Mouse (Mus musculus) kidney, embryonic 16.5 days (tissue): ENCODE data around the gene Tesc. TPM values are rescaled to one million over a fixed set of nuclear protein-coding genes. Genes with fewer than 3 reads are reported as not detected.

Experiments used
- ATAC-seq: fragments of 200-750 bp; cut with Nextera tagmentation; 2 replicates; pipeline ENCODE4 v1.8.0; 2017; ENCODE audit warnings: moderate TSS enrichment; ENCODE audit not compliant: low FRiP score, low TSS enrichment
- H3K27ac ChIP-seq: fragments of 300-500 bp; sonication (generic); 2 replicates; pipeline ENCODE4 v1.5.1; 2014; ENCODE audit warnings: low read length
- H3K27me3 ChIP-seq: fragments of 300-500 bp; sonication (generic); 2 replicates; pipeline ENCODE4 v1.6.1; 2014; ENCODE audit warnings: low read length, control low read depth, mixed read lengths; ENCODE audit not compliant: insufficient read depth
- H3K36me3 ChIP-seq: fragments of 300-500 bp; sonication (generic); 2 replicates; pipeline ENCODE4 v1.6.1; 2014; ENCODE audit warnings: low read length, control low read depth, mixed read lengths; ENCODE audit not compliant: insufficient read depth
- H3K4me1 ChIP-seq: fragments of 300-500 bp; sonication (generic); 2 replicates; pipeline ENCODE4 v1.6.1; 2014; ENCODE audit warnings: low read length, control low read depth, mixed read lengths; ENCODE audit not compliant: insufficient read depth
- H3K4me2 ChIP-seq: fragments of 300-500 bp; sonication (generic); replicated peaks from 2 replicates; pipeline ENCODE4 v1.6.1; 2014; ENCODE audit warnings: low read depth, low read length
- H3K4me3 ChIP-seq: fragments of 300-500 bp; sonication (generic); 2 replicates; pipeline ENCODE4 v1.5.1; 2014; ENCODE audit warnings: mild to moderate bottlenecking, low read length
- H3K9ac ChIP-seq: fragments of 300-500 bp; sonication (generic); replicated peaks from 2 replicates; pipeline ENCODE4 v1.6.1; 2014; ENCODE audit warnings: low read length
- H3K9me3 ChIP-seq: fragments of 300-500 bp; sonication (generic); 2 replicates; pipeline ENCODE4 v1.6.1; 2016; ENCODE audit warnings: low read length, control low read depth
- WGBS: fragments of 180-500 bp; shearing (Covaris S2); extraction: QIAGEN DNeasy Blood & Tissue Kit; methylation state at CpG from one replicate; pipeline ENCODE4 v1.1.7; 2014; 5-methylcytosine and 5-hydroxymethylcytosine counted together
- polyA plus RNA-seq: library from polyadenylated mRNA; unstranded; fragments of >200 nt; fragmentation: Nextera tagmentation; extraction: Ambion mirVana; gene quantifications from 2 replicates; pipeline ENCODE4 v1.2.1, GENCODE M21; 2015

Gene Tesc
- polyA plus RNA-seq, 1 experiment from 2014 or later, result 20.9 TPM

DNA sequence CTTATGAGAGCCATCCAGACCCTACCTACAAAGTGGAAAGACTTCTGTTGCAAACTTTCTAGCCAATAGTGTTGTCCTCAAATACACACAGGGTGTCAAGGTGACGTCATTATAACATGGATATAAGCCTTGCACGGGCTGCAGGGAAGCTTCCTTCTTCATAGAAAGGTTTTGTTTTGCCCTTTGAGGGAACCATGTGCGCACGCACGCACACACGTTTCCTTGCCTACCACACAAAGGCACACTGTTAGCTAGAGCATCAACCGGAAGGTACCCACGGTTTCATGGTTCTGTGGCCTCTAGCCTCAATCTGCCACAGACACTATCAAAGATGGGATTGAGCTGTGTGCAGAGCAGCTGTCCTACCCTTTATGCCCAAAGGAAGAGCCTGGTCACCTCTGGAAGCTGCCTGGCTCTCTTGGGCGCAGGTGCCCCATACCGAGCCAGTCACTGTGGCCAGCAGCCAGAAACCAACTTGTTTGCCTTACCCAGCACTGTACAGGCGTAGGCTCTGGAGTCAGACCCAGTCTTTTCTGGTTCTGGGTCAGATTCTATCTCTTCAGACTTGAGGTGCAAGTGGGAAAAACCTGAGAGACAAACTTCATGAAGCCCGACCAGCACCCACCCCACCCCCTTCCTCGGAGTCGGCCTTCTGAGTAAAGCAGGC lies 19.7 kb downstream of the Tesc start:
- Histone ChIP-seq H3K4me2 (no peak overlapping the region), H3K4me3 (no peak overlapping the region), H3K27ac (peak overlapping the region; percentile 43; the same call in 1 of the 2 replicates), H3K36me3 (no peaks in the 10 kb centered on the region), H3K4me1 (no peaks in the 10 kb centered on the region), H3K27me3 (no peaks in the 10 kb centered on the region), H3K9me3 (no peaks in the 10 kb centered on the region), H3K9ac (no peak overlapping the region)
- ATAC-seq, result no peak
- 84% methylated on average over 14 of the region's 14 CpGs for WGBS

DNA sequence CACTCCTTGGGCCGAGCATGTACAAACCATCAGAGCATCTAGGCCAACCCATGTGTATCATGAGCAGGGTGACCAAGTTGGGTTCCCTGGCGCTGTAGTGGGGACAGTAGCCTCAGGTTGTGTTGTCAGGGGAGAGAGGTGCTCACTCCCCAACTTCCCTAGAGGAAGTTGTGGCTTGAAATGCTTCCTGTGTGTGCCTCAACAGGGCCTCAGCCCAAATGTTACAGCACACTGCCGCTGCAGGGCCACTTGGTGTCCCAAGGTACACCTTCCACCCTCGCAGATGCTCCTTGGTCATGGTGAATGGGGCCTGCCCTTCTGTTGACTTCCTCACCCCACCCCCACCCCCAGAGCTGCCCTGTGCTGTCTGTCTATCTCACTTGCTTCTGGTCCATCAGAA lies 20.9 kb downstream of the Tesc start:
- Histone ChIP-seq H3K36me3 (no peaks in the 10 kb centered on the region), H3K4me1 (no peaks in the 10 kb centered on the region), H3K9ac (no peak overlapping the region), H3K4me2 (no peak overlapping the region), H3K4me3 (no peak overlapping the region), H3K27ac (no peak overlapping the region), H3K27me3 (no peaks in the 10 kb centered on the region), H3K9me3 (no peaks in the 10 kb centered on the region)
- ATAC-seq, result no peak
- WGBS, result 85% methylated on average over 4 of the region's 4 CpGs

DNA sequence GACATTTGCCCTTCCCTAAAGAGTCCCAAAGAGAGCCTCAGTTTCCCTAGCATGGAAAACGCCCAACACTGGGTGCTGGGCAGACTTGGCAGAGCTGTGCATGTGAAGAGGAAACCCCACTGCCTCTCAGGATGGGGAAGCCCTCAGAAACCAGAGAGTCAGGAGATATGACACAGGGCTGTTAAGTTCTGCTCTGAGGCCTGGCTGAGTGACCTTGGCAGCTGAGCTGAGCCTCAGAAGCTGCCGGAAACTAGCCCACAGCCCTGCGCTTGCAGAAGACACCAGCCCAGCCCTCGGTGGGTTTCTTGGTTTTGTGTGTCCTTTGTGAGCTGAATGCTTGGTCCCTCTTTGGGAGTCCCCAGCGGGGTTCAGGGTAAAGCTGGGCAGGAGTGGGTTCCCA lies 21.4 kb downstream of the Tesc start:
- H3K4me2 ChIP-seq, result no peak overlapping the region
- no peaks in the 10 kb centered on the region for H3K9me3 ChIP-seq
- H3K4me3 ChIP-seq, result no peak overlapping the region
- 77% methylated on average over 5 of the region's 5 CpGs for WGBS
- no peak overlapping the region for H3K27ac ChIP-seq
- H3K36me3 ChIP-seq, result no peaks in the 10 kb centered on the region
- H3K4me1 ChIP-seq, result no peaks in the 10 kb centered on the region
- ATAC-seq, result no peak
- no peaks in the 10 kb centered on the region for H3K27me3 ChIP-seq
- H3K9ac ChIP-seq, result no peak overlapping the region

DNA sequence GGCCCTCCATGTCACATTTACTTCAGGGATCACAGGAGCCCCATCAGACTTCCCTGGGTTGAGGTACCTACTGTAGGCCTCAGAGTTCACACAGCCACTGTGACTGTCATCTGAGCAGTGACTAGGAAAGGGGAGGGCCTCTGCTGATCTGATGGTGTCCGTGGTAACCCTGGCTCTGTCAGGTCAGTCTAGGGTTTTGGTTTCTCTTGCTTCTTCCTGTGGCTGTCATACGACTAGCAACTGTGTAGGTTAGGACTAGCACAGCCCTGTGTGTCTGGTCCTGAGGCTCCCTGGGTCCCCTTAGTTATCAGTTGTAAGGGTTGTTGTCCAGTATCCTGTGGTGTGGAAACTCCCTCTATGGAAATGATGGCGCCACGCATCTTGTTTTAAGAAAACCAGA lies 23.2 kb downstream of the Tesc start:
- no peak overlapping the region for H3K27ac ChIP-seq
- no peak overlapping the region for H3K4me3 ChIP-seq
- WGBS, result 64% methylated on average over 4 of the region's 4 CpGs
- H3K36me3 ChIP-seq, result no peaks in the 10 kb centered on the region
- ATAC-seq, result no peak
- no peaks in the 10 kb centered on the region for H3K27me3 ChIP-seq
- no peaks in the 10 kb centered on the region for H3K9me3 ChIP-seq
- H3K4me1 ChIP-seq, result no peaks in the 10 kb centered on the region
- no peak overlapping the region for H3K4me2 ChIP-seq
- H3K9ac ChIP-seq, result no peak overlapping the region

DNA sequence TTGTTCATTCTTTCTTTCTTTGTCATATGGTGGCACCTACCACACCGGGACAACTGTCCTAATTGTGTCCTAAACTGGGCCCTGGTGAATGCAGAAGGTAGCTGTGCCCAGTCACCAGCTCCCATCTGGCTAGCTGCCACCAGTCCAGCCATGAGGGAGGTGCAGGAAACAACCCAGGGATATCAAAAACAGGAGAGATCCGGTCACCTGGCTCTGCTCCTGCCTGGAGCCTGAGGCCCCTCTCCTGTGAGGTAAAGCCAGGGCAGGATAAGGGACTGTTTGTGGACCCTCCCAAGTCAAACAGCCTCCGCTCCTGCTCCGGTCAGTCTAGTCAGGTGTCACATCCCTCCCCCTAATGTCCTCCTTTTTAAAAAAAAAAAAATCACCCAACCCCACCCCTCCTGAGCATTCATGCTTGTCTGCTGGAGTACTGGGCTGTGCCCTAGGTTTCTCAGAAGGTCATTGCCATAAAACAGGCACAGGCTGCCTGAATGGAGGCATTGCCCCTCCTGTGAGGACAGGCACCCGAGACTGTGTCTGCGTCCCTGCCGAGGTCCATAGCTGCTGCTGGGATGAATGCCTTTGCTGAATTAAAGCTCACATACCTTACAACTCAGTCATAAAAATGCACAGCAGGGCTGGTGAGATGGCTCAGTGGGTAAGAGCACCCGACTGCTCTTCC lies 24.6 kb downstream of the Tesc start:
- no peak overlapping the region for H3K4me2 ChIP-seq
- no peak overlapping the region for H3K9ac ChIP-seq
- H3K9me3 ChIP-seq, result no peaks in the 10 kb centered on the region
- no peaks in the 10 kb centered on the region for H3K27me3 ChIP-seq
- H3K4me3 ChIP-seq, result no peak overlapping the region
- H3K4me1 ChIP-seq, result peaks cover 1% of the 10 kb centered on the region; the same call in 1 of the 2 replicates
- WGBS, result 34% methylated on average over 8 of the region's 8 CpGs
- no peaks in the 10 kb centered on the region for H3K36me3 ChIP-seq
- peak overlapping the region; percentile 61 for H3K27ac ChIP-seq
- peak; percentile 86 for ATAC-seq

DNA sequence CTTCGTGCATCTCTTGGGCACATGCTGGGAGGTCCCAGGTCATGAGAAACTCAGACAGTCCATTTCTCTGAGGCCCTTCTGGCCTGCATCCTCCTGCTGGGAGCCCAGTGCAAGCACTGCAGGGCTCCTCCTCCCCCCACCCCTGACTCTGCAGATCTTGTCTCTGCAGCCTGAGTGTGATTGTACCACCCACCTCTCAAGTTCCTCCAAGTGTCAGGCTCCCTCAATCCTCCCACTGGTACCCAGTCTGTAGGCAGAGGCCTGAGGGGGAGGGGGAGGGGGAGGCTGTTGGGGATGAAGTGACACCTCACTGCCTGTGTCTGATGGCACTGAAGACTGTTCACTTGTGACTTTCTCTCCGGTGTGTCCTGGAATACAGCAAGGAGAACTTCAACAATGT lies 25.7 kb downstream of the Tesc start:
- Histone ChIP-seq H3K27ac (peak overlapping the region; percentile 61; the same call in 1 of the 2 replicates), H3K4me3 (no peak overlapping the region), H3K4me1 (peaks cover 4% of the 10 kb centered on the region; the same call in 1 of the 2 replicates), H3K4me2 (no peak overlapping the region), H3K27me3 (no peaks in the 10 kb centered on the region), H3K9me3 (no peaks in the 10 kb centered on the region), H3K36me3 (no peaks in the 10 kb centered on the region), H3K9ac (no peak overlapping the region)
- 78% methylated on average over 2 of the region's 2 CpGs for WGBS
- ATAC-seq, result no peak

DNA sequence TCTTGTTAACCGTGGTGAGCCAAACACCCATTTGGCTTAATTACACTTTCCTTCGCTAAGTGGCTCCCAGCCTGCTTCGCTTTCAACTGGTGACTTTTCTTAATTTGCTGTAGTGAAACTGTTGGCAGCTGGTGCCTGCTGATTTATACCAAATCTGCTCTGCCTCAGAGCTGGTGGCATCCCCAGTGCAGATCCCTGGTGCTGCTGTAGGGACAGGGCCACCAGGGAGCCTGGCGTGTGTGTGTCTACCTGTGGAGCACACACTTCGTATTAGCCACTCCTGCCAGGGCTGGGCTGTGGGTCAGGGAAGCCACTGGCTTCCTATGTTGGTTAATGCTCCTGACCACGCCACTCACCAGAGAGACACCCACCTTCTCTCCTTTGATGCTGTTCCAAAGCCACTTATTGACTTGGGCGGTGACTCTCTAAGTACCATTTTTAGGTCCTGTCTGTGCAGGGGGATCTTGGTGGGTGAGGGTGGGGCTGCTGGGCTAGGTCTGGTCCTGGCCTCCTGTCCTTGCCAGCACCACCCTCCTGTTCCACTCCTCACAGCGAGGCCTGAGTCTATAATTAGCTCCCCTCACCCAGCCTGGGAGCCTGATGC lies 30.1 kb downstream of the Tesc start:
- WGBS, result 38% methylated on average over 8 of the region's 8 CpGs
- no peak overlapping the region for H3K9ac ChIP-seq
- 0 out of 2 replicates have a peak overlapping the region, but pooled peaks have one; percentile 6 for H3K27ac ChIP-seq
- peaks cover 4% of the 10 kb centered on the region; the same call in 1 of the 2 replicates for H3K4me1 ChIP-seq
- H3K4me3 ChIP-seq, result no peak overlapping the region
- H3K27me3 ChIP-seq, result no peaks in the 10 kb centered on the region
- no peak for ATAC-seq
- no peaks in the 10 kb centered on the region for H3K36me3 ChIP-seq
- no peak overlapping the region for H3K4me2 ChIP-seq
- no peaks in the 10 kb centered on the region for H3K9me3 ChIP-seq

DNA sequence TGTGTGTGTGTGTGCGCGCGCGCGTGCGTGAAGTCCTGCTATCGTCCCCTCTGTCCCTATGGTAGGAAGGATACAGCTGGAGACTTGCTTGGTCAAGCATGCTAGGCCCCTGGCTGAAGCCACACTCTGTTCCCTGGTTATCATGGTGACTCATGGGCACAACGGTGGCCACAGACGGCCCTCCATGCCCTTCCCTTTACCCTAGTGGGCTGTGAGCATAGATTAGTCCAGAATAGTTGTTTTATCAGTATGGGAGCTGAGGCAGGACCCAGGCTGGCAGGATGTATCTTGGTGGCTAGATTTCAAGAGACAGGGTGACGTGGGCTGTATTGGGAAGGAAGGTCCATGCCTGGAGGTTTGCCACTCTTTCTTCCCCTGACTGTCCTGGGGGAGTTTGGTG lies 31.3 kb downstream of the Tesc start:
- Histone ChIP-seq H3K36me3 (no peaks in the 10 kb centered on the region), H3K27ac (no peak overlapping the region), H3K27me3 (no peaks in the 10 kb centered on the region), H3K4me1 (peaks cover 8% of the 10 kb centered on the region; the same call in 1 of the 2 replicates), H3K4me3 (no peak overlapping the region), H3K4me2 (no peak overlapping the region), H3K9ac (no peak overlapping the region), H3K9me3 (no peaks in the 10 kb centered on the region)
- WGBS, result 85% methylated on average over 10 of the region's 10 CpGs
- no peak for ATAC-seq

DNA sequence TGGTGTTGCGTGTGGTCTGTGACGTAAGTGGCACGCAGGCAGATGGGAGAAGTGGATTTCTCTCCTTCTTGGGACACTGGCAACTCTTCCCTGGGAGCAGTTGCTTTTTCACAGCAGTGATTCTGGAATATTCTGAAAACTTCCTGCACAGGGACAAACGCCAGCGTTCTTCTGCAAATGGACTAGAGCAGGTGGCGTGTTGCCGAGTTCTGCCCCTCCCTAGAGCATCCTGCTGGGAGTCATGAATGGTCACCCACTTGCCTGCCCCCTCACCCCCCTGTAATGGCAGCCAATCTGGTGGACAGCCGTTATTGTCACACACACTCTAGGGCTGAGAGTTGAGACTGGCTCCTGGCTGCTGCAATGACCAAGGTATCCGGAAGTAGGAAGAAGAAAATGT lies 32.1 kb downstream of the Tesc start:
- ATAC-seq, result no peak
- H3K27ac ChIP-seq, result no peak overlapping the region
- no peak overlapping the region for H3K4me3 ChIP-seq
- no peak overlapping the region for H3K9ac ChIP-seq
- no peaks in the 10 kb centered on the region for H3K27me3 ChIP-seq
- no peaks in the 10 kb centered on the region for H3K36me3 ChIP-seq
- H3K4me2 ChIP-seq, result no peak overlapping the region
- H3K4me1 ChIP-seq, result peaks cover 11% of the 10 kb centered on the region
- H3K9me3 ChIP-seq, result no peaks in the 10 kb centered on the region
- 88% methylated on average over 9 of the region's 9 CpGs for WGBS

DNA sequence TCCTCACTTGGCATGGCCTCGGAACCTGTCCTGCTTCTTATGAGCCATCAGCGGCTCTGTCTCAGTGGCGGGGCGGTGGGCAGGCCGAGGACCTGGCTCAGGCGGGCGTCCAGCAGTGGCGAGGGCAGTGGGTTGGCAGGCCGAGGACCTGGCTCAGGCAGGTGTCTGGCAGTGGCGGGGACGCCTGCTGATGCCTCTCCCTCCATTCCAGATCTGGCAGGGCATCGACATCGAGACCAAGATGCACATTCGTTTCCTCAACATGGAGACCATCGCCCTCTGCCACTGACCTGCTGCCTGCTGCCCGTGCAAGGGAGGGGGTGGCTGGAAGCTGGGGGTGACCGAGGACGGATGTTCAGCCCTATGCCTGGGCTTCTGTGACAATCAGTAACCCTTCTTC lies 33.8 kb downstream of the Tesc start:
- no peak for ATAC-seq
- Histone ChIP-seq H3K9me3 (no peaks in the 10 kb centered on the region), H3K27ac (no peak overlapping the region), H3K36me3 (no peaks in the 10 kb centered on the region), H3K4me3 (no peak overlapping the region), H3K9ac (no peak overlapping the region), H3K4me1 (peaks cover 27% of the 10 kb centered on the region), H3K27me3 (no peaks in the 10 kb centered on the region), H3K4me2 (no peak overlapping the region)
- WGBS, result 94% methylated on average over 18 of the region's 18 CpGs
